Mouse (Mus musculus) stomach, postnatal 0 days (tissue): ENCODE results near the gene Smim14.

ENCODE experiments used
- CTCF ChIP-seq: IDR thresholded peaks from 2 replicates; pipeline ENCODE4 v1.5.1; 2016; ENCODE audit warnings: antibody characterized with exemption, low read depth, mild to moderate bottlenecking, moderate library complexity
- EP300 ChIP-seq: optimal IDR thresholded peaks from 2 replicates; pipeline ENCODE3; 2016; ENCODE audit warnings: antibody characterized with exemption

DNA sequence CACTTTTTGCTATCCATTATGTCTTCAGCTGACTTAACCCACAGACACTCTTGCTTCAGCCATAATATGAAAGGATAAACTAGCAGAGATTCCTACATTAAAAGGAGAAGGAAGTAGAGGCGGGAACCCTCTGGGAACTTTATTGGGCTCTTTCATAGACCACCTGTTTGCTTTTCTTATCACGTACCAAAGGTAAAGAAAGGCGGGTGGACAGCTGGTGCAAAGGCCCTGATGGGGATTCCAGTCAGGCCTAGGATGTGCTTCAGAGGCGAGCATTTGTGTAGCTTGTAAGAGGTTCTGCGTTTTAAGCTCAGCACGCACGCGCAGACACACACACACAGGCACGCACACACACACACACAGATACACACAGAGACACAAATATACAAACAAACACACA is 35.6 kb downstream of the Smim14 start:
- TF ChIP-seq CTCF = no peak
- no peak for TF ChIP-seq EP300
